Mouse (Mus musculus) liver, postnatal 0 days (tissue): ENCODE measurements around the gene Zfp148. TPM values are rescaled to one million over a fixed set of nuclear protein-coding genes. Genes with fewer than 3 reads are reported as not detected.

ENCODE experiments used
- ATAC-seq: fragments of 200-750 bp; cut with Nextera tagmentation; 2 replicates; pipeline ENCODE4 v1.8.0; 2017; ENCODE audit warnings: mild to moderate bottlenecking, moderate library complexity
- DNase-seq: peaks from one replicate; pipeline ENCODE4 v3.0.0-alpha.2; 2016
- H3K27ac ChIP-seq: fragments of 300-500 bp; sonication (generic); 2 replicates; pipeline ENCODE4 v1.5.1; 2014; ENCODE audit warnings: antibody characterized with exemption, moderate library complexity, mild to moderate bottlenecking, low read depth
- H3K27me3 ChIP-seq: fragments of 300-500 bp; sonication (generic); 2 replicates; pipeline ENCODE4 v1.6.1; 2014; ENCODE audit warnings: low read length, control low read depth, mixed read lengths; ENCODE audit not compliant: insufficient read depth
- H3K36me3 ChIP-seq: fragments of 300-500 bp; sonication (generic); replicated peaks from 2 replicates; pipeline ENCODE4 v1.6.1; 2014; ENCODE audit warnings: mild to moderate bottlenecking, control low read depth, low read length, moderate library complexity, mixed read lengths; ENCODE audit not compliant: insufficient read depth
- H3K4me1 ChIP-seq: fragments of 300-500 bp; sonication (generic); 2 replicates; pipeline ENCODE4 v1.6.1; 2014; ENCODE audit warnings: antibody characterized with exemption, mild to moderate bottlenecking, control low read depth; ENCODE audit not compliant: insufficient read depth
- H3K4me2 ChIP-seq: fragments of 300-500 bp; sonication (generic); 2 replicates; pipeline ENCODE4 v1.6.1; 2014; ENCODE audit warnings: low read depth, mild to moderate bottlenecking, low read length, moderate library complexity, mixed read lengths
- H3K4me3 ChIP-seq: fragments of 300-500 bp; sonication (generic); 2 replicates; pipeline ENCODE4 v1.5.1; 2014; ENCODE audit warnings: low read depth, low read length
- H3K9ac ChIP-seq: fragments of 300-500 bp; sonication (generic); replicated peaks from 2 replicates; pipeline ENCODE4 v1.6.1; 2014; ENCODE audit warnings: mild to moderate bottlenecking, moderate library complexity
- H3K9me3 ChIP-seq: fragments of 300-500 bp; sonication (generic); 2 replicates; pipeline ENCODE4 v1.6.1; 2016; ENCODE audit warnings: mild to moderate bottlenecking, control low read depth, low read length, mixed read lengths
- CTCF ChIP-seq: sonication (generic); IDR thresholded peaks from 2 replicates; pipeline ENCODE4 v1.5.1; 2016; ENCODE audit warnings: antibody characterized with exemption, low read depth
- EP300 ChIP-seq: IDR thresholded peaks from 2 replicates; pipeline ENCODE4 v1.6.1; 2016; ENCODE audit warnings: antibody characterized with exemption, low read depth, mild to moderate bottlenecking
- WGBS: fragments of 180-500 bp; shearing (Covaris S2); extraction: QIAGEN DNeasy Blood & Tissue Kit; methylation state at CpG from one replicate; pipeline ENCODE4 v1.1.7; 2014; ENCODE audit not compliant: insufficient replicate concordance; 5-methylcytosine and 5-hydroxymethylcytosine counted together
- polyA plus RNA-seq: library from polyadenylated mRNA; unstranded; fragments of >200 nt; fragmentation: Nextera tagmentation; extraction: Ambion mirVana; gene quantifications from 2 replicates; pipeline ENCODE4 v1.2.1, GENCODE M21; 2015

The Zfp148 gene
- polyA plus RNA-seq, 1 experiment from 2014 or later = 13.2 TPM

- H3K36me3 ChIP-seq = no peaks in the 10 kb centered on the region
- H3K9ac ChIP-seq = no peak overlapping the region
- TF ChIP-seq EP300 = no peak
- no peak for TF ChIP-seq CTCF
- DNase-seq (no peak), ATAC-seq (no peak)
- H3K4me3 ChIP-seq = no peak overlapping the region
- WGBS = 61% methylated on average over 6 of the region's 6 CpGs
- H3K27me3 ChIP-seq = 0 out of 2 replicates have a peak, but pooled peaks cover 2% of the 10 kb centered on the region
- no peak overlapping the region for H3K27ac ChIP-seq
- no peak overlapping the region for H3K4me2 ChIP-seq
- no peaks in the 10 kb centered on the region; the same call in 1 of the 2 replicates for H3K9me3 ChIP-seq
- H3K4me1 ChIP-seq = peaks cover 5% of the 10 kb centered on the region; the same call in 1 of the 2 replicates
These were observed 131.9 kb downstream of the Zfp148 start for GRCm38 (mm10) chr16:33512555-33512954.

DNA sequence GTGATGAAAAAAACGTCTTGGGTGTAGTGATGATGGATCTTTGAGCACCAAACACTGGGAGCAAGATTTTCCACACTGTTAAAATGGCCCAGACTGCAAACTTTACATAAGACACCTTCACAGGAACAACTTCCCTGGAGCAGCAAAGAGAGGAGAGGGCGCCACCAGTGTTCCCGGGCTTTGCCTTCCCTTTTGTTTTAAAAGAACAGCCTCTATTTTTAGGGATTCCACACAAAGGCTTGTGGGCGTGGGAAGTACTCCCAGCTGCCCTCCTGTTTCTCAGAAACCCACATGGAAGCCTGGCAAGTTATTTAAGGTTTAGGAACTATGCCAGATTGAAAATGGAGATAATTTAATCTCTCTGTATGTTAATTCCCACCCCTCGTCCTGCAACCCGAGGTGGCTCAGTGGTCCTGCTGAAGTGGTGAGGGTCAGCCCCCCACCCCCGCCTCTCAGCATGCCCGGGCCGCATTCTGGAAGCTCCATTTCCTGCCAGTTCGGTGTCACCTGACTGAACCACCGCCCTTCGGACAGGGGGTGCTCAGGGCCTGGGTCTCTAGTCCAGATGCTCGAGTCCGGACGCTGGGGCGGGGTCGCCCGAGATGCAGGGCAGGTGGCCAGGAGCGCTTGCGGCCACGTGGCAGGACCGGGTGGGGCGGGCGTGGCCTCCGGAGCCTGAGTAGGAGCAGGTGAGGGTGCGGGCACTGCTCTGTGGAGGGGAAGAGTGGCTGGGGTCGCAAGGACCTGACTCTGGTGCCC is 136.3 kb downstream of the Zfp148 start, which contains the start of gene Slc12a8:
Gene Slc12a8, plus strand, starts transcription at position 522 of the 759 bp plus-strand sequence.
- H3K27me3 ChIP-seq = 0 out of 2 replicates have a peak, but pooled peaks cover 6% of the 10 kb centered on the region
- WGBS = 11% methylated on average over 26 of the region's 27 CpGs
- no peaks in the 10 kb centered on the region for H3K9me3 ChIP-seq
- H3K36me3 ChIP-seq = no peaks in the 10 kb centered on the region
- TF ChIP-seq EP300 = no peak
- TF ChIP-seq CTCF = no peak
- no peak within 1 kb of the TSS for H3K9ac ChIP-seq
- 0 out of 2 replicates have a peak within 1 kb of the TSS, but pooled peaks have one; percentile 14 for H3K4me3 ChIP-seq
- no peak within 1 kb of the TSS for H3K27ac ChIP-seq
- DNase-seq (no peak), ATAC-seq (no peak)
- peaks cover 5% of the 10 kb centered on the region; the same call in 1 of the 2 replicates for H3K4me1 ChIP-seq
- H3K4me2 ChIP-seq = peak within 1 kb of the TSS; percentile 54

DNA sequence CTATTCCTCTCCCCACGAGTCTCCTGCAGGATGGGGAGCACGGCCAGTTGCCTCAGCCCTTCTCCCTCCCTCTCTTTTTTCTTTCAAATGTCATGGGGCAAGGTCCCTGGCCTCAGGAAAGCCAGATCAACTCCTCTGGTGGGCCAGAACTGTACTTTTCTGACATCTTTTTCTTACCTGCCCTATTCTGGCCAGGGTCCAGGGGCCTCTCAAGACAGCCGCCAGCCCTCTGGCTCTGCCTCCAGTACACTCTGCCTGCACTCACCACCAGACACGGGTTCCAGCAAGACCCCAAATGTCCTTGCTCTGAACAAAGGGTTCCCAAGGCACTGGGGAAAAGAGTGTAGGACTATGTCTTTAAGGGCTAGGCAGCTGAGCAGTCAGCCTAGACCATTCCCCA is 137.0 kb downstream of the Zfp148 start:
- Histone ChIP-seq H3K27ac (no peak overlapping the region), H3K36me3 (no peaks in the 10 kb centered on the region), H3K4me3 (no peak overlapping the region), H3K4me1 (peaks cover 5% of the 10 kb centered on the region; the same call in 1 of the 2 replicates), H3K9ac (no peak overlapping the region), H3K4me2 (peak overlapping the region; percentile 54; the same call in 1 of the 2 replicates), H3K9me3 (no peaks in the 10 kb centered on the region), H3K27me3 (0 out of 2 replicates have a peak, but pooled peaks cover 6% of the 10 kb centered on the region)
- WGBS = 34% methylated on average over 4 of the region's 4 CpGs
- TF ChIP-seq EP300 (no peak), CTCF (no peak)
- ATAC-seq (no peak), DNase-seq (no peak)

GRCm38 (mm10) chr16:33518236-33518635 is 137.6 kb downstream of the Zfp148 start:
- no peak for ATAC-seq
- Histone ChIP-seq H3K4me3 (no peak overlapping the region), H3K27me3 (0 out of 2 replicates have a peak, but pooled peaks cover 6% of the 10 kb centered on the region), H3K9ac (no peak overlapping the region), H3K4me2 (no peak overlapping the region), H3K4me1 (peaks cover 5% of the 10 kb centered on the region; the same call in 1 of the 2 replicates), H3K27ac (no peak overlapping the region), H3K9me3 (no peaks in the 10 kb centered on the region), H3K36me3 (no peaks in the 10 kb centered on the region)
- TF ChIP-seq CTCF (no peak), EP300 (no peak)
- WGBS = 59% methylated on average over 7 of the region's 7 CpGs
- DNase-seq = no peak

- DNase-seq (no peak), ATAC-seq (no peak)
- Histone ChIP-seq H3K4me3 (no peak overlapping the region), H3K9me3 (no peaks in the 10 kb centered on the region), H3K4me1 (peaks cover 5% of the 10 kb centered on the region; the same call in 1 of the 2 replicates), H3K4me2 (no peak overlapping the region), H3K27me3 (0 out of 2 replicates have a peak, but pooled peaks cover 6% of the 10 kb centered on the region), H3K36me3 (no peaks in the 10 kb centered on the region), H3K9ac (no peak overlapping the region), H3K27ac (no peak overlapping the region)
- no peak for TF ChIP-seq EP300
- TF ChIP-seq CTCF = no peak
- 68% methylated on average over 6 of the region's 6 CpGs for WGBS
These were observed 139.4 kb downstream of the Zfp148 start for GRCm38 (mm10) chr16:33519916-33520568.

GRCm38 (mm10) chr16:33522516-33522915 is 141.9 kb downstream of the Zfp148 start:
- no peak for TF ChIP-seq CTCF
- TF ChIP-seq EP300 = no peak
- 0 out of 2 replicates have a peak, but pooled peaks cover 3% of the 10 kb centered on the region for H3K27me3 ChIP-seq
- 39% methylated on average over 4 of the region's 4 CpGs for WGBS
- no peaks in the 10 kb centered on the region for H3K36me3 ChIP-seq
- H3K4me1 ChIP-seq = no peaks in the 10 kb centered on the region
- H3K9me3 ChIP-seq = no peaks in the 10 kb centered on the region
- no peak overlapping the region for H3K27ac ChIP-seq
- no peak overlapping the region for H3K9ac ChIP-seq
- ATAC-seq = no peak
- no peak for DNase-seq
- no peak overlapping the region for H3K4me3 ChIP-seq
- no peak overlapping the region for H3K4me2 ChIP-seq
